Mouse (Mus musculus): ENCODE data around the gene Bach1. TPM values are rescaled to one million over a fixed set of nuclear protein-coding genes. Genes with fewer than 3 reads are reported as not detected.

Gene Bach1
- polyA plus RNA-seq, 2 experiments: 4.2 to 5.4 TPM

GRCm38 (mm10) chr16:87724826-87725225, 26.1 kb downstream of the Bach1 start:
- DNase-seq (ENCODE audit: low read depth in 3 of 3, low spot score in 3 of 3) (no peak), ATAC-seq (ENCODE audit: insufficient read depth) (no peak)
- no peak overlapping the region for H3K4me2 ChIP-seq (ENCODE audit: low read depth)
- H3K4me1 ChIP-seq (replicated peaks; ENCODE audit: control insufficient read depth in 2 of 2, insufficient read depth in 2 of 2, low read length in 1 of 2): peaks cover 0 to 2% of the 10 kb centered on the region in 2 experiments; a peak in 1 of 4 replicates
- H3K27ac ChIP-seq: no peak overlapping the region
- WGBS (ENCODE audit: insufficient replicate concordance): 83% methylated on average over 4 of the region's 4 CpGs
- TF ChIP-seq EP300 (IDR thresholded peaks at IDR 0.05; ENCODE audit: low read depth) (no peak), CTCF (IDR thresholded peaks at IDR 0.05; ENCODE audit: low read depth) (no peak)
- no peak overlapping the region for H3K4me3 ChIP-seq (ENCODE audit: insufficient read depth in 1 of 2, low read depth in 2 of 2, low read length in 2 of 2)
- H3K27me3 ChIP-seq (ENCODE audit: control insufficient read depth, insufficient read depth, low read length): no peaks in the 10 kb centered on the region
- peaks cover 67% of the 10 kb centered on the region for H3K36me3 ChIP-seq (replicated peaks; ENCODE audit: control insufficient read depth, insufficient read depth, low read depth)
- H3K9ac ChIP-seq (replicated peaks): no peak overlapping the region
- H3K9me3 ChIP-seq (ENCODE audit: control insufficient read depth, low read length): no peaks in the 10 kb centered on the region

GRCm38 (mm10) chr16:87725241-87725640, 26.5 kb downstream of the Bach1 start:
- no peak overlapping the region for H3K27ac ChIP-seq
- WGBS (ENCODE audit: insufficient replicate concordance): 81% methylated on average over 5 of the region's 5 CpGs
- ATAC-seq (ENCODE audit: insufficient read depth): no peak

GRCm38 (mm10) chr16:87725963-87726362, 27.2 kb downstream of the Bach1 start:
- Histone ChIP-seq H3K9me3 (ENCODE audit: control insufficient read depth, low read length) (no peaks in the 10 kb centered on the region), H3K4me1 (replicated peaks; ENCODE audit: control insufficient read depth in 2 of 2, insufficient read depth in 2 of 2, low read length in 1 of 2) (0 out of 4 replicates have a peak, but pooled peaks cover 0 to 2% of the 10 kb centered on the region in 2 experiments), H3K36me3 (replicated peaks; ENCODE audit: control insufficient read depth, insufficient read depth, low read depth) (peaks cover 62% of the 10 kb centered on the region), H3K27me3 (ENCODE audit: control insufficient read depth, insufficient read depth, low read length) (no peaks in the 10 kb centered on the region), H3K4me3 (ENCODE audit: insufficient read depth in 1 of 2, low read depth in 2 of 2, low read length in 2 of 2) (no peak overlapping the region), H3K27ac (no peak overlapping the region), H3K9ac (replicated peaks) (no peak overlapping the region), H3K4me2 (ENCODE audit: low read depth) (no peak overlapping the region)
- ATAC-seq (ENCODE audit: insufficient read depth) (peak; percentile 28), DNase-seq (ENCODE audit: low read depth in 3 of 3, low spot score in 3 of 3) (no peak)
- TF ChIP-seq CTCF (IDR thresholded peaks at IDR 0.05; ENCODE audit: low read depth) (no peak), EP300 (IDR thresholded peaks at IDR 0.05; ENCODE audit: low read depth) (no peak)
- 73% methylated on average over 21 of the region's 21 CpGs for WGBS (ENCODE audit: insufficient replicate concordance)

More at GRCm38 (mm10) chr16:87725241-87725640, 26.5 kb downstream of the Bach1 start:
- Histone ChIP-seq H3K9ac (replicated peaks) (no peak overlapping the region), H3K9me3 (ENCODE audit: control insufficient read depth, low read length) (no peaks in the 10 kb centered on the region), H3K4me1 (replicated peaks; ENCODE audit: control insufficient read depth in 2 of 2, insufficient read depth in 2 of 2, low read length in 1 of 2) (peaks cover 0 to 2% of the 10 kb centered on the region in 2 experiments; a peak in 1 of 4 replicates), H3K27me3 (ENCODE audit: control insufficient read depth, insufficient read depth, low read length) (no peaks in the 10 kb centered on the region), H3K36me3 (replicated peaks; ENCODE audit: control insufficient read depth, insufficient read depth, low read depth) (peaks cover 67% of the 10 kb centered on the region), H3K4me2 (ENCODE audit: low read depth) (no peak overlapping the region), H3K4me3 (ENCODE audit: insufficient read depth in 1 of 2, low read depth in 2 of 2, low read length in 2 of 2) (no peak overlapping the region)
- no peak for DNase-seq (ENCODE audit: low read depth in 3 of 3, low spot score in 3 of 3)
- TF ChIP-seq EP300 (IDR thresholded peaks at IDR 0.05; ENCODE audit: low read depth) (no peak), CTCF (IDR thresholded peaks at IDR 0.05; ENCODE audit: low read depth) (no peak)

GRCm38 (mm10) chr16:87726369-87726768, 27.6 kb downstream of the Bach1 start:
- no peak overlapping the region for H3K4me2 ChIP-seq (ENCODE audit: low read depth)

GRCm38 (mm10) chr16:87727250-87727649, 28.5 kb downstream of the Bach1 start:
- DNase-seq (ENCODE audit: low read depth in 3 of 3, low spot score in 3 of 3) (no peak), ATAC-seq (ENCODE audit: insufficient read depth) (no peak)
- TF ChIP-seq CTCF (IDR thresholded peaks at IDR 0.05; ENCODE audit: low read depth): no peak
- TF ChIP-seq EP300 (IDR thresholded peaks at IDR 0.05; ENCODE audit: low read depth): no peak
- Histone ChIP-seq H3K4me1 (replicated peaks; ENCODE audit: control insufficient read depth in 2 of 2, insufficient read depth in 2 of 2, low read length in 1 of 2) (0 out of 4 replicates have a peak, but pooled peaks cover 0 to 2% of the 10 kb centered on the region in 2 experiments), H3K27me3 (ENCODE audit: control insufficient read depth, insufficient read depth, low read length) (no peaks in the 10 kb centered on the region), H3K27ac (no peak overlapping the region), H3K36me3 (replicated peaks; ENCODE audit: control insufficient read depth, insufficient read depth, low read depth) (peaks cover 53% of the 10 kb centered on the region), H3K9ac (replicated peaks) (no peak overlapping the region), H3K4me2 (ENCODE audit: low read depth) (no peak overlapping the region), H3K9me3 (ENCODE audit: control insufficient read depth, low read length) (no peaks in the 10 kb centered on the region), H3K4me3 (ENCODE audit: insufficient read depth in 1 of 2, low read depth in 2 of 2, low read length in 2 of 2) (no peak overlapping the region)
- WGBS (ENCODE audit: insufficient replicate concordance): 58% methylated on average over 9 of the region's 9 CpGs

More at GRCm38 (mm10) chr16:87726369-87726768, 27.6 kb downstream of the Bach1 start:
- 72% methylated on average over 6 of the region's 6 CpGs for WGBS (ENCODE audit: insufficient replicate concordance)
- no peak overlapping the region for H3K27ac ChIP-seq
- H3K4me1 ChIP-seq (replicated peaks; ENCODE audit: control insufficient read depth in 2 of 2, insufficient read depth in 2 of 2, low read length in 1 of 2): 0 out of 4 replicates have a peak, but pooled peaks cover 0 to 2% of the 10 kb centered on the region in 2 experiments
- H3K36me3 ChIP-seq (replicated peaks; ENCODE audit: control insufficient read depth, insufficient read depth, low read depth): peaks cover 58% of the 10 kb centered on the region
- H3K9ac ChIP-seq (replicated peaks): no peak overlapping the region
- no peak overlapping the region for H3K4me3 ChIP-seq (ENCODE audit: insufficient read depth in 1 of 2, low read depth in 2 of 2, low read length in 2 of 2)
- DNase-seq (ENCODE audit: low read depth in 3 of 3, low spot score in 3 of 3): no peak
- TF ChIP-seq EP300 (IDR thresholded peaks at IDR 0.05; ENCODE audit: low read depth) (no peak), CTCF (IDR thresholded peaks at IDR 0.05; ENCODE audit: low read depth) (no peak)
- no peaks in the 10 kb centered on the region for H3K27me3 ChIP-seq (ENCODE audit: control insufficient read depth, insufficient read depth, low read length)
- H3K9me3 ChIP-seq (ENCODE audit: control insufficient read depth, low read length): no peaks in the 10 kb centered on the region
- ATAC-seq (ENCODE audit: insufficient read depth): no peak
